Mouse (Mus musculus): Measurements from ENCODE around the gene Cyb561a3.

DNA sequence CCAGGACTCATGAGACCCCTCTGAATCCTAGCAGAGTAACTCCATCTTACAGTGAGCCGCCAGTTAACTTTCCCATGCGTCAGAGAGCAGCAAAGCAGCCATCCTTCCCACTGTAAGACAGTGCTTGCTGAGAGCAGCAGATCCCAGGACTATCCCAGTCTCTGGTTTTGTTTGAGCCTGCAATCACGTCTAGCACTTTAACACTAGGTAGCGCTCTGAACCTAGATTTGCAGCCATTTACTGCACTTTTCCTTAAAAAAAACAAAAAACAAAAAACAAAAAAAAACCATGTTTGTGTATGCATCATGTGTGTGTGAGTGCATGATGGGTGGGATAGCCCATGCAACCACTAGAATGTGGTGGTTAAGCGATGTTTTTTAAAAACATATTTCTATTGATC, 16.9 kb upstream of the Cyb561a3 start:
- TF ChIP-seq POLR2A (IDR thresholded peaks at IDR 0.05; ENCODE audit: low read depth, low read length) (no peak), CTCF (IDR thresholded peaks at IDR 0.05; ENCODE audit: extremely low read depth, insufficient read length, insufficient replicate concordance, low read depth, low read length) (no peak)

Measured in small intestine, adult 2 months (tissue).